Mouse (Mus musculus) G1E (cell line): Measurements from ENCODE around the gene Drc1. TPM values are rescaled to one million over a fixed set of nuclear protein-coding genes. Genes with fewer than 3 reads are reported as not detected.

Source experiments
- ATAC-seq: 2 replicates; pipeline ENCODE4 v1.8.0; 2016; ENCODE audit warnings: mild to moderate bottlenecking; ENCODE audit not compliant: insufficient number of reproducible peaks, poor library complexity, low FRiP score, severe bottlenecking; ENCODE audit errors: extremely low read depth
- DNase-seq: peaks from one replicate; pipeline ENCODE4 v3.0.0; 2012; ENCODE audit warnings: low spot score
- H3K27me3 ChIP-seq: 2 replicates; pipeline ENCODE4 v1.6.1; 2012; ENCODE audit warnings: mild to moderate bottlenecking, low read length, inconsistent platforms; ENCODE audit not compliant: insufficient read depth
- H3K36me3 ChIP-seq: replicated peaks from 2 replicates; pipeline ENCODE3; 2012; ENCODE audit warnings: mild to moderate bottlenecking, inconsistent platforms
- H3K4me1 ChIP-seq: 2 replicates; pipeline ENCODE4 v1.6.1; 2012; ENCODE audit warnings: low read depth, low read length, inconsistent platforms, mixed read lengths; ENCODE audit not compliant: insufficient read depth
- H3K4me3 ChIP-seq: 2 replicates; pipeline ENCODE4 v1.5.1; 2012; ENCODE audit warnings: low read depth, mild to moderate bottlenecking, inconsistent platforms, low read length, moderate library complexity, mixed read lengths
- H3K9me3 ChIP-seq: replicated peaks from 2 replicates; pipeline ENCODE4 v1.6.1; 2012; ENCODE audit warnings: inconsistent platforms
- CTCF ChIP-seq: IDR thresholded peaks from 2 replicates; pipeline ENCODE4 v1.5.1; 2012; ENCODE audit warnings: low read depth, low read length, inconsistent platforms, mixed read lengths
- GATA1 ChIP-seq: IDR thresholded peaks from 2 replicates; pipeline ENCODE4 v1.6.1; 2012; ENCODE audit warnings: borderline replicate concordance, low read length, inconsistent platforms, mixed read lengths
- GATA2 ChIP-seq: IDR thresholded peaks from 2 replicates; pipeline ENCODE4 v1.6.1; 2012; ENCODE audit warnings: low read depth, low read length, inconsistent platforms, borderline replicate concordance
- POLR2AphosphoS5 ChIP-seq: IDR thresholded peaks from 2 replicates; pipeline ENCODE4 v1.6.1; 2012; ENCODE audit warnings: low read depth, low read length, inconsistent platforms; ENCODE audit not compliant: insufficient replicate concordance
- TAL1 ChIP-seq: conservative IDR thresholded peaks from 2 replicates; pipeline ENCODE4 v1.6.1; 2012; ENCODE audit warnings: low read depth, low read length, inconsistent platforms, mixed read lengths
- polyA plus RNA-seq: library from polyadenylated mRNA; stranded (reverse); fragments of >175 nt; gene quantifications from 2 replicates; pipeline ENCODE4 v1.2.3, GENCODE M21; 2012
- total RNA-seq, 2 experiments: library from RNA; stranded (forward) in 1 of 2; stranded (reverse) in 1 of 2; fragments of 200-1000 nt in 1 of 2; fragments of >200 nt in 1 of 2; fragmentation: Nextera tagmentation in 1 of 2; gene quantifications; 2 replicates each; pipeline ENCODE4 v1.2.3; 2014 to 2017

The Drc1 gene
- total and polyA plus RNA-seq, 3 experiments = not detected

DNA sequence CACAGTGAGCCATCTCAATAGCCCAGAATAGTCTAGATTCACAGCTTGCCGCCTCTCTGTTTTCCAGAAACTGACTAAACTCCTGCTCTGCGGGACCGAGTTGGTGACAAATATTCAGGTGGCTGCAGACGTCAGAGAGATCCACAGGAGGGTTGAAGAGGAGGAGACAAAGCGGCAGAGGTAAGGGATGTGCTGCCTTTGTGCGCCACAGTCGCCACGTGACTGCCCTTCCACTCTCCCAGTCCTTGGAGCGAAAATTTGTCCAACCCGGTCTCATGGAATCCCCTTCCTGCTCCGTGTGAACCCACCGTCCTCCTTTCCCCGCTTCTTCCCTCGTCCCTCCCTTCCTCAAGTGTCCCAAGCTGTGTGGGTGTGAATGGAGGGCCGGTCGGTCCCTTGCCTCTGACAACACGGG lies 61.4 kb downstream of the Drc1 start:
- no peak for DNase-seq
- no peak for ATAC-seq
- Histone ChIP-seq H3K4me1 (no peaks in the 10 kb centered on the region), H3K36me3 (no peaks in the 10 kb centered on the region), H3K4me3 (no peak overlapping the region), H3K9me3 (no peaks in the 10 kb centered on the region), H3K27me3 (peaks cover 9% of the 10 kb centered on the region; the same call in 1 of the 2 replicates)
- TF ChIP-seq GATA2 = no peak
- no peak for TF ChIP-seq CTCF
- TF ChIP-seq POLR2AphosphoS5 = no peak
- no peak for TF ChIP-seq TAL1
- TF ChIP-seq GATA1 = no peak

GRCm38 (mm10) chr5:30343107-30343506 lies 61.9 kb downstream of the Drc1 start:
- no peak for TF ChIP-seq POLR2AphosphoS5
- no peak for TF ChIP-seq TAL1
- peak; percentile 39; the same call in 1 of the 2 replicates for TF ChIP-seq CTCF
- ATAC-seq (no peak), DNase-seq (peak; percentile 28)
- H3K27me3 ChIP-seq = peaks cover 10% of the 10 kb centered on the region; the same call in 1 of the 2 replicates
- H3K36me3 ChIP-seq = no peaks in the 10 kb centered on the region
- H3K4me3 ChIP-seq = no peak overlapping the region
- H3K4me1 ChIP-seq = no peaks in the 10 kb centered on the region
- H3K9me3 ChIP-seq = no peaks in the 10 kb centered on the region

- no peaks in the 10 kb centered on the region for H3K9me3 ChIP-seq
- DNase-seq (no peak), ATAC-seq (no peak)
- no peak overlapping the region for H3K4me3 ChIP-seq
- peaks cover 14% of the 10 kb centered on the region; the same call in 1 of the 2 replicates for H3K27me3 ChIP-seq
- no peaks in the 10 kb centered on the region for H3K4me1 ChIP-seq
- H3K36me3 ChIP-seq = no peaks in the 10 kb centered on the region
- TF ChIP-seq POLR2AphosphoS5 (no peak), TAL1 (no peak), GATA2 (no peak), GATA1 (no peak), CTCF (no peak)
Measured at GRCm38 (mm10) chr5:30343886-30344285, 62.7 kb downstream of the Drc1 start.

DNA sequence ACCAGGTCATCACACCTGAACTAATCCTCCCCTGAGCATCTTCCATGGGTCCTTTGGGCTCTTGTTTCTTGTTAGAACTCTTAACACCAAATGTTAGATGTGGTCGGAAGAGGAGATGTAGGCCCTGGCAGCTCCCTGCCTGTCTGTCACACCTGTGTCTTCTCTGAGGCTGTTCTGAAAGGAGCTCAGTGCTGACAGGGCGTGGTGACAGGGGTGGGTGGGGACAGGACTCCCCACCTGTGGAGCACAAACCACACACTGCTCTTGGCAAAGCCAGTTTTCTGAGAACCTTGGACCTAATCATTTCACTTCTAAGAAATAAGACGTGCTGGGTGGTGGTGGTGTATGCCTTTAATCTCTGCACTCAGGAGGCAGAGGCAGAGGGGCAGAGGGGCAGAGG lies 72.4 kb downstream of the Drc1 start:
- ATAC-seq (no peak), DNase-seq (no peak)
- H3K4me1 ChIP-seq = no peaks in the 10 kb centered on the region
- peaks cover 18% of the 10 kb centered on the region for H3K27me3 ChIP-seq
- no peaks in the 10 kb centered on the region for H3K9me3 ChIP-seq
- H3K36me3 ChIP-seq = no peaks in the 10 kb centered on the region
- no peak for TF ChIP-seq GATA2
- TF ChIP-seq TAL1 = no peak
- TF ChIP-seq CTCF = no peak
- no peak for TF ChIP-seq POLR2AphosphoS5
- TF ChIP-seq GATA1 = no peak
- no peak overlapping the region for H3K4me3 ChIP-seq

DNA sequence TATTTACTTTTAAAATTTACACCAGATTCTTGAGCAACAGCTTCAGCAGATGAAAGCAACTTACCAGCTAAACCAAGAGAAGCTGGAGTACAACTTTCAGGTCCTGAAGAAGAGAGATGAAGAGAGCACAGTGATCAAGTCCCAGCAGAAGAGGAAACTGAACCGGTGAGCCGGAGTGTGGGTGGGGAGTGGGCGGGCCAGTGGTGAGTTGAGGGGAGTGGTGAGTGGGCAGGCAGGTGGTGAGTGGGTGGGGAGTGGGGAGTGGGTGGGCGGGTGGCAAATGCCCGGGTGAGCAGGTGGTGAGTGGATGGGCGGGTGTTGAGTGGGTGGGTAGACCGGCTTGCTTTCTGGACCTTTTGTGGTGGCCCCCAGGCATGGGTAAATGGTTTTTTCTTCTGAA lies 73.9 kb downstream of the Drc1 start:
- TF ChIP-seq TAL1 (no peak), GATA2 (no peak), CTCF (no peak), GATA1 (no peak), POLR2AphosphoS5 (no peak)
- peaks cover 18% of the 10 kb centered on the region for H3K27me3 ChIP-seq
- no peak overlapping the region for H3K4me3 ChIP-seq
- no peak for ATAC-seq
- no peaks in the 10 kb centered on the region for H3K9me3 ChIP-seq
- H3K36me3 ChIP-seq = no peaks in the 10 kb centered on the region
- H3K4me1 ChIP-seq = no peaks in the 10 kb centered on the region
- DNase-seq = no peak

GRCm38 (mm10) chr5:30355559-30356159 lies 74.5 kb downstream of the Drc1 start:
- DNase-seq = no peak
- no peaks in the 10 kb centered on the region for H3K36me3 ChIP-seq
- no peak overlapping the region for H3K4me3 ChIP-seq
- H3K9me3 ChIP-seq = no peaks in the 10 kb centered on the region
- no peaks in the 10 kb centered on the region for H3K4me1 ChIP-seq
- no peak for ATAC-seq
- H3K27me3 ChIP-seq = peaks cover 15% of the 10 kb centered on the region
- TF ChIP-seq TAL1 = no peak
- no peak for TF ChIP-seq POLR2AphosphoS5
- no peak for TF ChIP-seq CTCF
- no peak for TF ChIP-seq GATA1
- no peak for TF ChIP-seq GATA2
